Mouse (Mus musculus): Measurements from ENCODE around the gene Slc27a3. TPM values are rescaled to one million over a fixed set of nuclear protein-coding genes. Genes with fewer than 3 reads are reported as not detected.
"Not testable (repeated sequence)": the region's sequence is repeated elsewhere in the genome, so short reads cannot be mapped to it uniquely, and the experiment has no call there.

Slc27a3 gene
- polyA plus RNA-seq, 1 experiment from 2014 or later = 35.3 TPM

- no peak for ATAC-seq (ENCODE audit: low FRiP score)
- Histone ChIP-seq H3K9ac (no peak overlapping the region), H3K9me3 (replicated peaks) (no peaks in the 10 kb centered on the region), H3K27me3 (no peaks in the 10 kb centered on the region), H3K4me2 (replicated peaks) (no peak overlapping the region), H3K27ac (no peak overlapping the region), H3K36me3 (no peaks in the 10 kb centered on the region), H3K4me3 (no peak overlapping the region), H3K4me1 (peaks cover 15% of the 10 kb centered on the region)
- WGBS = 81% methylated on average over 7 of the region's 7 CpGs
Measured at GRCm38 (mm10) chr3:90371857-90372256, 17.9 kb downstream of the Slc27a3 start.

- ATAC-seq (ENCODE audit: low FRiP score) = no peak
- no peak overlapping the region for H3K4me2 ChIP-seq (replicated peaks)
- H3K4me1 ChIP-seq = 0 out of 2 replicates have a peak, but pooled peaks cover 4% of the 10 kb centered on the region
- no peak overlapping the region for H3K9ac ChIP-seq
- no peaks in the 10 kb centered on the region for H3K9me3 ChIP-seq (replicated peaks)
- WGBS = 42% methylated on average over 2 of the region's 2 CpGs
- H3K36me3 ChIP-seq = no peaks in the 10 kb centered on the region
- no peak overlapping the region for H3K27ac ChIP-seq
- no peaks in the 10 kb centered on the region for H3K27me3 ChIP-seq
- H3K4me3 ChIP-seq = no peak overlapping the region
Measured at GRCm38 (mm10) chr3:90369041-90369440, 20.7 kb downstream of the Slc27a3 start.

GRCm38 (mm10) chr3:90367001-90367632 is 22.6 kb downstream of the Slc27a3 start:
- Histone ChIP-seq H3K36me3 (peaks cover 6% of the 10 kb centered on the region; the same call in 1 of the 2 replicates), H3K4me1 (0 out of 2 replicates have a peak, but pooled peaks cover 4% of the 10 kb centered on the region), H3K4me2 (replicated peaks) (no peak overlapping the region), H3K27me3 (no peaks in the 10 kb centered on the region), H3K4me3 (no peak overlapping the region), H3K9me3 (replicated peaks) (no peaks in the 10 kb centered on the region), H3K9ac (no peak overlapping the region), H3K27ac (no peak overlapping the region)
- ATAC-seq (ENCODE audit: low FRiP score) = no peak
- WGBS = 93% methylated on average over 5 of the region's 5 CpGs

- H3K9ac ChIP-seq = no peak overlapping the region
- H3K27ac ChIP-seq = no peak overlapping the region
- no peak for ATAC-seq (ENCODE audit: low FRiP score)
- no peaks in the 10 kb centered on the region for H3K27me3 ChIP-seq
- H3K4me2 ChIP-seq (replicated peaks) = no peak overlapping the region
- H3K4me3 ChIP-seq = no peak overlapping the region
- no peaks in the 10 kb centered on the region for H3K9me3 ChIP-seq (replicated peaks)
- no peaks in the 10 kb centered on the region for H3K4me1 ChIP-seq
- WGBS = 85% methylated on average over 2 of the region's 2 CpGs
- H3K36me3 ChIP-seq = peaks cover 36% of the 10 kb centered on the region
Measured at GRCm38 (mm10) chr3:90362346-90362745, 27.4 kb downstream of the Slc27a3 start.

GRCm38 (mm10) chr3:90361476-90361875 is 28.3 kb downstream of the Slc27a3 start:
- WGBS = 91% methylated on average over 3 of the region's 4 CpGs

DNA sequence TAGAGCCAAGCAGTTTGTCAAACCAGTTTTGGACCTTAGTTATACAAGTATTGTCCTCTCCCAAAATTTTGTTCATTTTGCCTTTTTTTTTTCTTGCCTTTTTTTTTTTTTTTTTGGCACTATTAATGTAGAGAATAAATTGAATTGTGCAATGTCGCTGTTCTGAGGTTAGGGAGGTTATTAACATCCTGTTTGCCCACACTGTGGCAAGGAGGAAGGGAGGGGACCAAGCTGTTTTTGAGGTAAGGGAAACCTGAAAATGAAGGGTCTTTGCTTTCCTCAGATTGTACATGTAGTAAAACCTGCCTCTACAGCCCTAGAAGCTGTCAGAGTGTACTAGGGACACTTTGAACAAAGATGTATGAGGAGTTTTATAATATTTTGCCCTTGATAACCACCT is 30.5 kb downstream of the Slc27a3 start:
- WGBS = 100% methylated on average over 1 of the region's 1 CpGs

More at GRCm38 (mm10) chr3:90361476-90361875, 28.3 kb downstream of the Slc27a3 start:
- H3K36me3 ChIP-seq = peaks cover 45% of the 10 kb centered on the region
- ATAC-seq (ENCODE audit: low FRiP score) = no peak
- no peak overlapping the region for H3K27ac ChIP-seq
- H3K4me2 ChIP-seq (replicated peaks) = no peak overlapping the region
- no peaks in the 10 kb centered on the region for H3K9me3 ChIP-seq (replicated peaks)
- H3K27me3 ChIP-seq = no peaks in the 10 kb centered on the region
- no peak overlapping the region for H3K4me3 ChIP-seq
- no peak overlapping the region for H3K9ac ChIP-seq
- H3K4me1 ChIP-seq = no peaks in the 10 kb centered on the region

DNA sequence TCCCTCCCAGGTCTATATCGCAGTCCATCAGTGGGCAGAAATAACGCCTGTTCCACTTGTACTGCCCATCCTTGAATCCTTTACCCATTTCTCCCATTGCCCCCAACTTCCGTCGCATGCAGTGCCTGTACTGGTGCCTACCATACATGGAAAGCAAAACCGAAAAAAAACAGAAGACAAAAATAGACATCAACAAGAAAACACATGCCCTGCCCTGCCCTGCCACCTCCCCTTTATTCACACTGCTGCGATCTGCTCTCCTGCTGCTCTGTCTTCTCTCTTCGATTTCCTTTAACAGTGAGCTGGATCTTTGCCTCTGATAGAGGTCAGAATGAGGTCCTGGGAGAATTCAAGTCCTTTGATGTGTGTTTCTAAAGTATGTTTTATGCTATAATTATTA is 31.8 kb downstream of the Slc27a3 start:
- WGBS = 91% methylated on average over 7 of the region's 7 CpGs
- no peak overlapping the region for H3K27ac ChIP-seq
- ATAC-seq (ENCODE audit: low FRiP score) = no peak

More for the DNA sequence above, 30.5 kb downstream of the Slc27a3 start:
- Histone ChIP-seq H3K27me3 (no peaks in the 10 kb centered on the region), H3K27ac (no peak overlapping the region), H3K4me3 (no peak overlapping the region), H3K36me3 (peaks cover 65% of the 10 kb centered on the region), H3K4me1 (no peaks in the 10 kb centered on the region), H3K9ac (no peak overlapping the region), H3K4me2 (replicated peaks) (no peak overlapping the region), H3K9me3 (replicated peaks) (no peaks in the 10 kb centered on the region)
- ATAC-seq (ENCODE audit: low FRiP score) = no peak

DNA sequence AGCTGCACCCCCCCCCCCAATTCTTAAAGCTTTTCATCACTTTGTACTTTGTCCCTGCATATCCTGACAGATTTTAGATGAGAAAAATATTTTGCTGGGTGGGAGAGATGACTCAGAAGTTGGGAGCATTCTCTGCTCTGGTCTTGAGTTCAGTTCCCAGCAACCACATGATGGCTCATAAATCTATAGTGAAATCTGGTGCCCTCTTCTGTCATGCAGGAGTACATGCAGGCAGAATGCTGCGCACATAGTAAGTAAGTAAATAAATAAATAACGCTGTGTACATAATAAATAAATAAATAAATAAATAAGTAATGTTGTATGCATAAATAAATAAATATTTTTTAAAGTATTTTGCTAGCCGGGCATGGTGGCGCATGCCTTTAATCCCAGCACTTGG is 41.9 kb downstream of the Slc27a3 start:
- Histone ChIP-seq H3K4me2 (replicated peaks) (no peak overlapping the region), H3K27ac (no peak overlapping the region), H3K4me3 (no peak overlapping the region), H3K9me3 (replicated peaks) (no peaks in the 10 kb centered on the region), H3K36me3 (peaks cover 55% of the 10 kb centered on the region), H3K9ac (no peak overlapping the region), H3K27me3 (no peaks in the 10 kb centered on the region), H3K4me1 (no peaks in the 10 kb centered on the region)
- no peak for ATAC-seq (ENCODE audit: low FRiP score)
- WGBS = 97% methylated on average over 4 of the region's 4 CpGs

More for the DNA sequence above, 31.8 kb downstream of the Slc27a3 start:
- H3K4me1 ChIP-seq = no peaks in the 10 kb centered on the region
- no peak overlapping the region for H3K4me2 ChIP-seq (replicated peaks)
- H3K27me3 ChIP-seq = no peaks in the 10 kb centered on the region
- H3K36me3 ChIP-seq = peaks cover 77% of the 10 kb centered on the region
- no peak overlapping the region for H3K4me3 ChIP-seq
- H3K9ac ChIP-seq = no peak overlapping the region
- no peaks in the 10 kb centered on the region for H3K9me3 ChIP-seq (replicated peaks)

GRCm38 (mm10) chr3:90342853-90343252 is 46.9 kb downstream of the Slc27a3 start:
- H3K9me3 ChIP-seq (replicated peaks); ATAC-seq (ENCODE audit: low FRiP score); H3K27ac ChIP-seq; H3K4me2 ChIP-seq (replicated peaks); H3K9ac ChIP-seq; H3K27me3 ChIP-seq; H3K4me3 ChIP-seq; H3K4me1 ChIP-seq: not testable (repeated sequence)
- peaks cover 33% of the 10 kb centered on the region for H3K36me3 ChIP-seq
- WGBS = 53% methylated on average over 2 of the region's 2 CpGs

- Histone ChIP-seq H3K27me3 (no peaks in the 10 kb centered on the region), H3K4me3 (no peak overlapping the region), H3K9me3 (replicated peaks) (no peaks in the 10 kb centered on the region), H3K36me3 (peaks cover 20% of the 10 kb centered on the region), H3K4me1 (peaks cover 7% of the 10 kb centered on the region; the same call in 1 of the 2 replicates), H3K4me2 (replicated peaks) (no peak overlapping the region), H3K9ac (no peak overlapping the region), H3K27ac (no peak overlapping the region)
- no peak for ATAC-seq (ENCODE audit: low FRiP score)
Measured at GRCm38 (mm10) chr3:90340177-90340576, 49.6 kb downstream of the Slc27a3 start.

GRCm38 (mm10) chr3:90338190-90338589 is 51.5 kb downstream of the Slc27a3 start:
- Histone ChIP-seq H3K4me1 (peaks cover 7% of the 10 kb centered on the region; the same call in 1 of the 2 replicates), H3K4me2 (replicated peaks) (no peak overlapping the region), H3K4me3 (no peak overlapping the region), H3K27me3 (no peaks in the 10 kb centered on the region), H3K27ac (no peak overlapping the region), H3K9me3 (replicated peaks) (no peaks in the 10 kb centered on the region), H3K36me3 (peaks cover 14% of the 10 kb centered on the region), H3K9ac (no peak overlapping the region)
- 82% methylated on average over 3 of the region's 3 CpGs for WGBS
- ATAC-seq (ENCODE audit: low FRiP score) = no peak

DNA sequence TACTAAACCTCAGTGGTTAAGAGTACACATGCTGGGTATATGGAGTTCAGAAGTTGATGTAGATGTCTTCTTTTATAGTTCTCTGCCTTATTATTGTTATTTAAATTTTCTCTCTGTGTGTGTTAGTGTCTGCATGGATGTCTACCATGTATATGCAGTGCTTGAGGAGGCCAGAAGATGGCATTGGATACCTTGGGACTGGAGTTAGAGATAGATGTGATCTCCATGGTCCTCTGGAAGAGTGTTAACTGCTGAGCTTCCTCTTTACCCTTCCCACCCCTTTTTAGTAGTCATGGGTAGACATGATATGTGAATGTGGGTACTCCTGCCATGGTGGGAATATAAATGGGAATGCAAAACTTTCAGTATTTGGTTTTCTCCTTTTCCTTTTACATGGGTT is 54.2 kb downstream of the Slc27a3 start:
- H3K4me3 ChIP-seq = no peak overlapping the region
- no peak overlapping the region for H3K27ac ChIP-seq
- H3K4me1 ChIP-seq = peaks cover 7% of the 10 kb centered on the region; the same call in 1 of the 2 replicates
- H3K27me3 ChIP-seq = no peaks in the 10 kb centered on the region
- H3K36me3 ChIP-seq = no peaks in the 10 kb centered on the region
- H3K9ac ChIP-seq = no peak overlapping the region
- H3K9me3 ChIP-seq (replicated peaks) = no peaks in the 10 kb centered on the region
- no peak for ATAC-seq (ENCODE audit: low FRiP score)
- H3K4me2 ChIP-seq (replicated peaks) = no peak overlapping the region
